18 mouse cellular contexts compared by ENCODE assay signal in genomic region chr1:135311356-135311755, GRCm38 (mm10). TPM values are rescaled to one million over a fixed set of nuclear protein-coding genes. Genes with fewer than 3 reads are reported as not detected.
DNase-seq lines count a peak whose midpoint lies in the region; ATAC-seq and TF ChIP-seq lines count a peak whose summit lies in the region.
"Had no signal": no experiment of that assay in that cellular context is flagged by ENCODE, and none has a peak within 500 bp of the region (broad histone marks: within the 10 kb centered on the region; RNA-seq: fewer than 3 reads in every experiment).

No protein-coding gene starts in this region.

- H3K4me1 ChIP-seq in kidney, adult 2 months (ENCODE audit: control insufficient read depth, insufficient read depth, low read length): peaks cover 10% of the 10 kb centered on the region; the same call in 1 of the 2 replicates
- H3K4me1 ChIP-seq in kidney, embryonic 16.5 days (ENCODE audit: insufficient read depth, low read length): peaks cover 13% of the 10 kb centered on the region
- peaks cover 15% of the 10 kb centered on the region for H3K4me1 ChIP-seq in liver, postnatal 0 days (ENCODE audit: insufficient read depth)

- peaks cover 1% of the 10 kb centered on the region; the same call in 1 of the 2 replicates for H3K36me3 ChIP-seq in kidney, adult 2 months (ENCODE audit: control insufficient read depth, insufficient read depth, low read length)
- H3K36me3 ChIP-seq in kidney, embryonic 16.5 days (ENCODE audit: insufficient read depth, low read length): peaks cover 24% of the 10 kb centered on the region
- H3K36me3 ChIP-seq in liver, postnatal 0 days (replicated peaks; ENCODE audit: insufficient read depth, low read length): peaks cover 25% of the 10 kb centered on the region

- no peak for TF ChIP-seq POLR2A in kidney, adult 2 months (IDR thresholded peaks at IDR 0.05; ENCODE audit: low read depth, low read length)

- no peak overlapping the region for H3K27ac ChIP-seq in kidney, adult 2 months (ENCODE audit: insufficient read depth, low read depth, low read length)
- H3K27ac ChIP-seq in kidney, embryonic 16.5 days (ENCODE audit: low read length): no peak overlapping the region
- H3K27ac ChIP-seq in liver, postnatal 0 days (ENCODE audit: low read depth): no peak overlapping the region
- no peak overlapping the region for H3K27ac ChIP-seq in layer of hippocampus, adult 2 months
- H3K27ac ChIP-seq: limb, embryonic 13.5 days; midbrain, embryonic 13.5 days; neural tube, embryonic 12.5 days had no signal

- no peak for ATAC-seq in kidney, embryonic 16.5 days (ENCODE audit: low FRiP score, low TSS enrichment)
- ATAC-seq in liver, postnatal 0 days: peak; percentile 12; the same call in 1 of the 2 replicates
- ATAC-seq: inflammation-experienced regulatory T-cells, adult 6 months; lung, postnatal 0 days; midbrain, embryonic 13.5 days had no signal

- no peak overlapping the region for H3K4me2 ChIP-seq in kidney, embryonic 16.5 days (replicated peaks; ENCODE audit: low read depth, low read length)
- no peak overlapping the region for H3K4me2 ChIP-seq in liver, postnatal 0 days (ENCODE audit: low read depth, low read length)
- H3K4me2 ChIP-seq: midbrain, embryonic 13.5 days had no signal

- no peak for TF ChIP-seq EP300 in liver, postnatal 0 days (IDR thresholded peaks at IDR 0.05; ENCODE audit: low read depth)

- no peak overlapping the region for H3K9ac ChIP-seq in kidney, embryonic 16.5 days (replicated peaks; ENCODE audit: low read length)
- H3K9ac ChIP-seq in liver, postnatal 0 days (replicated peaks): no peak overlapping the region
- H3K9ac ChIP-seq: limb, embryonic 13.5 days; midbrain, embryonic 13.5 days; neural tube, embryonic 12.5 days had no signal

- TF ChIP-seq CTCF in kidney, adult 2 months (conservative IDR thresholded peaks at IDR 0.05; ENCODE audit: insufficient read depth, insufficient read length, low read depth, low read length): no peak
- no peak for TF ChIP-seq CTCF in liver, postnatal 0 days (IDR thresholded peaks at IDR 0.05; ENCODE audit: low read depth)
- no peak for TF ChIP-seq CTCF in layer of hippocampus, adult 2 months (conservative IDR thresholded peaks at IDR 0.05)

- peak; percentile 9 for DNase-seq in adrenal gland, postnatal 14 days
- no peak for DNase-seq in adrenal gland, adult 18-20 months (ENCODE audit: low spot score in 2 of 2)
- peak; percentile 91 for DNase-seq in kidney, adult 2 months
- DNase-seq in adipocyte (ENCODE audit: low spot score): peak; percentile 58
- peak; percentile 40 for DNase-seq in liver, postnatal 0 days
- DNase-seq in layer of hippocampus, adult 2 months (ENCODE audit: low spot score in 2 of 2): no peak
- DNase-seq in right cerebral cortex, postnatal 4 days: no peak
- DNase-seq: adrenal gland, adult 8-10 months; layer of hippocampus, postnatal 36 days; retina, postnatal 1 day had no signal

- no peaks in the 10 kb centered on the region for H3K27me3 ChIP-seq in kidney, adult 2 months (replicated peaks; ENCODE audit: control insufficient read depth, insufficient read depth, low read length)
- H3K27me3 ChIP-seq in kidney, embryonic 16.5 days (ENCODE audit: insufficient read depth, low read length): no peaks in the 10 kb centered on the region
- no peaks in the 10 kb centered on the region for H3K27me3 ChIP-seq in liver, postnatal 0 days (ENCODE audit: insufficient read depth, low read length)

- no peaks in the 10 kb centered on the region for H3K9me3 ChIP-seq in kidney, embryonic 16.5 days (ENCODE audit: low read length)
- no peaks in the 10 kb centered on the region for H3K9me3 ChIP-seq in liver, postnatal 0 days (ENCODE audit: low read length)
- H3K9me3 ChIP-seq: limb, embryonic 13.5 days; midbrain, embryonic 13.5 days; neural tube, embryonic 12.5 days had no signal

- no peak overlapping the region; the same call in 1 of the 2 replicates for H3K4me3 ChIP-seq in kidney, adult 2 months (ENCODE audit: insufficient read depth, low read depth, low read length)
- H3K4me3 ChIP-seq in kidney, embryonic 16.5 days (ENCODE audit: low read length): no peak overlapping the region
- no peak overlapping the region for H3K4me3 ChIP-seq in liver, postnatal 0 days (ENCODE audit: low read depth, low read length)
- H3K4me3 ChIP-seq in layer of hippocampus, adult 2 months: no peak overlapping the region
- H3K4me3 ChIP-seq: erythroblast, embryonic 14.5 days; midbrain, embryonic 13.5 days; neural tube, embryonic 12.5 days had no signal

- WGBS in kidney, adult 2 months: 47% methylated on average over 6 of the region's 6 CpGs
- WGBS in kidney, embryonic 16.5 days: 77% methylated on average over 6 of the region's 6 CpGs
- 63% methylated on average over 6 of the region's 6 CpGs for WGBS in liver, postnatal 0 days (ENCODE audit: insufficient replicate concordance)

RNA-seq across cellular contexts. Expression of gene Timm17a, which starts 2.2 kb away (rescaled TPM):
- 256 and 274 TPM in 2 replicates for total RNA-seq in adrenal gland, postnatal 14 days (2021)
- 100 to 1,000 TPM; 184 to 263 TPM for total RNA-seq in adrenal gland, adult 18-20 months (2021)
- polyA plus RNA-seq in kidney, adult 2 months (2012; rRNA removed): 122 and 134 TPM in 2 replicates
- 201 and 206 TPM in 2 replicates for polyA plus RNA-seq in kidney, embryonic 16.5 days (2015; fragmentation: Nextera tagmentation; extraction: Ambion mirVana)
- polyA plus RNA-seq in liver, postnatal 0 days (2015; fragmentation: Nextera tagmentation; extraction: Ambion mirVana): 122 and 124 TPM in 2 replicates
- total RNA-seq in layer of hippocampus, adult 2 months (2021): 100 to 1,000 TPM; 177 to 178 TPM

RNA-seq across cellular contexts. Expression of gene Lmod1, which starts 13.3 kb away (rescaled TPM):
- 1.7 and 3.7 TPM in 2 replicates for total RNA-seq in adrenal gland, postnatal 14 days (2021)
- total RNA-seq in adrenal gland, adult 18-20 months (2021): 1 to 10 TPM; 2.4 to 3.4 TPM
- polyA plus RNA-seq in kidney, adult 2 months (2012; rRNA removed): 2.6 and 3.8 TPM in 2 replicates
- polyA plus RNA-seq in kidney, embryonic 16.5 days (2015; fragmentation: Nextera tagmentation; extraction: Ambion mirVana): 1.8 and 2.9 TPM in 2 replicates
- 0.13 and 0.14 TPM in 2 replicates for polyA plus RNA-seq in liver, postnatal 0 days (2015; fragmentation: Nextera tagmentation; extraction: Ambion mirVana)
- under 1 TPM; 0.39 to 0.61 TPM for total RNA-seq in layer of hippocampus, adult 2 months (2021)
- polyA plus RNA-seq: erythroblast, embryonic 14.5 days; inflammation-experienced regulatory T-cells, adult 6 months had no signal

RNA-seq across cellular contexts. Expression of gene Rnpep, which starts 27.5 kb away (rescaled TPM):
- total RNA-seq in adrenal gland, postnatal 14 days (2021): 46.8 and 51.3 TPM in 2 replicates
- total RNA-seq in adrenal gland, adult 18-20 months (2021): 10 to 100 TPM; 45.2 to 51.1 TPM
- 28.7 and 29.1 TPM in 2 replicates for polyA plus RNA-seq in kidney, adult 2 months (2012; rRNA removed)
- polyA plus RNA-seq in kidney, embryonic 16.5 days (2015; fragmentation: Nextera tagmentation; extraction: Ambion mirVana): 89.8 and 91.8 TPM in 2 replicates
- 20.0 TPM in 2 replicates for polyA plus RNA-seq in liver, postnatal 0 days (2015; fragmentation: Nextera tagmentation; extraction: Ambion mirVana)
- 10 to 100 TPM; 60.3 to 65.3 TPM for total RNA-seq in layer of hippocampus, adult 2 months (2021)

RNA-seq across cellular contexts. Expression of gene Elf3, which starts 53.0 kb away (rescaled TPM):
- total RNA-seq in adrenal gland, postnatal 14 days (2021): 0.30 TPM in 2 replicates
- under 1 TPM in 1 of 2 experiments, not detected in 1; 0.19 TPM for total RNA-seq in adrenal gland, adult 18-20 months (2021)
- 23.1 and 25.0 TPM in 2 replicates for polyA plus RNA-seq in kidney, adult 2 months (2012; rRNA removed)
- polyA plus RNA-seq in kidney, embryonic 16.5 days (2015; fragmentation: Nextera tagmentation; extraction: Ambion mirVana): 41.8 and 44.1 TPM in 2 replicates
- 0.59 and 0.67 TPM in 2 replicates for polyA plus RNA-seq in liver, postnatal 0 days (2015; fragmentation: Nextera tagmentation; extraction: Ambion mirVana)
- not detected for total RNA-seq in layer of hippocampus, adult 2 months (2021)
- total RNA-seq: heart, postnatal 25 days; layer of hippocampus, postnatal 36 days had no signal
- polyA plus RNA-seq: erythroblast, embryonic 14.5 days; inflammation-experienced regulatory T-cells, adult 6 months had no signal

Comparison
In these comparisons a context has a peak if more than half of its experiments do, and no peak if none do; other contexts are left out.
1. DNase-seq: peak in adrenal gland, postnatal 14 days (single experiment), kidney, adult 2 months (single experiment), adipocyte (single experiment) and liver, postnatal 0 days (single experiment); none in adrenal gland, adult 18-20 months (0 of 2), layer of hippocampus, adult 2 months (0 of 2) and right cerebral cortex, postnatal 4 days (single experiment).